Mouse (Mus musculus): Measurements from ENCODE around the gene Dynlt1b.
"Not testable (repeated sequence)": the region's sequence is repeated elsewhere in the genome, so short reads cannot be mapped to it uniquely, and the experiment has no call there.

Dynlt1b gene

DNA sequence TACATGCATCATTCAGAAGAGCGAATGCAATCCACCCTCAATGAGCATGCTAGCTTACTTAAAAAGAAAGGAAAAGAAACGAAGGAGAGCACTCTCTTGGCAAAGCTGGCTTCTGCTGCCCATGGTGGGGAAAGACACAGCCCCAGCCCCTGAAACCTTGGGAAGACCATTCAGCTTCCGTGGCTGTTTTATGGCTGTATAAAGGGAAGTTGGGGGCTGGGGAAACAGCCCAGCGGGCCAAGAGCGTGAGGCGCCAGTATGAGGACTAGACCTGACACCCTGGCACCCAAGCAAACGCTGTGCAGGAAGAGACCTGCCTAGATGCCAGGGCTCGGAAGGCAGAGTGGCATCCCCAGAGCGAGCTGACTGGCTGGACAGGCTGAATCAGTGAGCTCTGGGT lies 35.8 kb downstream of the Dynlt1b start:
- DNase-seq (ENCODE audit: low spot score), result not testable (repeated sequence)

DNA sequence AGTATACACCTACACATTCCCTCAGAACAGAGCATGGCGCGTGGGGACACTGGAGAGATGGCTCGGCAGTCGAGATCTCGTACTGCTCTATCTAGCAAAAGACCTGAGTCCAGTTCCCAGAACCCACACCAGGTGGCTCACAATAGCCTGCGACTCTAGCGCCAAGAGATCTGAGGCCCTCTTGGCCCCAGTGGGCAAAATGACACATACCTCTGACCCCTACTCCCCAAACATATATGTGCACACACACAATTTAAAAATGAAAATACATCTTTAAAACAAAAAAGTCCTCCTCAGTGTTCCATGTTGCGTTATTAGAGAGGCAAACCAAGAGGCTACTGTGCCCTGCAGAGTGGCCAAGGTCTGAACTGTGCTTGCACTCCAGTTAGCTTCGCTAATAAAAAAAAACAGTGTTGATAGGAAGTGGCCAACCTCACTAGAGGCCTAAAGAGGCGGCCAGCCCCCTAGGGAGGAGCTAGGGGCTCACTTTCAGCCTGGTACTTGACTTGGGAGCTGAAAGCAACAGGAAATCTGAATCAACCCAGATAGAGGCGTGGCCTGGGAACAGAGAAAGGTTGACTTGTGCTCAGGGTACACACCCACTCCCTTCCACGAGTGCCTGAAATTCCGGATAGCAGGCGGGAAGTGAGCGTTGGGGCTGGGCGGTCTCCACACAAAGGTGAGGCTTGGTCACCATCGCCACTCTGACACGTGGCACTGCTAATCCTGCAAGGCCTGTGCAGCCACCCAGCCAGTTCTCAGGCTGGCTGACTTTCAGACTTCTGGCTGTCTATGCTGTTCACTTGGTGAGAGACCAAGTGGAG lies 37.9 kb downstream of the Dynlt1b start:
- not testable (repeated sequence) for DNase-seq (ENCODE audit: low spot score)

DNA sequence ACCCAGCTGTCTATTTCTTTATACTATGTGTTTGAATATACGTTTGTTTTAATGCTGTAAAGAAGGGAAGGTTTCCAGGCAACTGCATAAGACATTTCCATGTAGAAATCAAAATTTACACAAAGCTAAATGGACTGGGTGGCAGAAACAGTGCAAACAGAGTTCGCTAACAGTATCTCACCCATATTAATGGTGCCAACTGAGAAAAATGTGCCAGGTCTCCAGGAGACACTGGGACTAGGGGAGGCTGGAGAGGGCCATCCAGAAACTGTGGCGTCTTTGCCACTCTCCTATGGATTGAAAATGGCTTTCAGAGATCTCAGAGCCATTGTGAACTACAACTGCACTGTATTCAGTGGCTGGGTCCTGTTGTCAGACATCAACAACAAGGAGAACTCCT lies 40.1 kb downstream of the Dynlt1b start:
- not testable (repeated sequence) for DNase-seq (ENCODE audit: low spot score)

DNA sequence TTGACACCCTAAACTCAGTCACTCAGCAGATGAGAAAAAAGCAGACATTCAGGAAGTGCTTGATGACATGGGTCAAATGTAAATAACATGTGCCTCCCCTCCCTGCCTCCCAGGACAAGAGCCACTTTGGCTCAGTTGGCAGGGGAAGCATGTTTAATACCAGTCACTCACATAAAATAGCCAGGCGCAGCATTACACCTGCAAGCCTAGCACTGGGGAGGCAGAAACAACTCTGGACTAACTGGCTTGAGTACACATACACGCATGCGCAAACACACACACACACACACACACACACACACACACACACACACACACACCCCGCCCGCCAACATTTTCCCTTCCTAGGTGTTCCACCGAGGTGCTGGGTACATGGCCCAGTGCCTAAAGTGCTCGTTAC lies 40.8 kb downstream of the Dynlt1b start:
- DNase-seq (ENCODE audit: low spot score), result not testable (repeated sequence)

DNA sequence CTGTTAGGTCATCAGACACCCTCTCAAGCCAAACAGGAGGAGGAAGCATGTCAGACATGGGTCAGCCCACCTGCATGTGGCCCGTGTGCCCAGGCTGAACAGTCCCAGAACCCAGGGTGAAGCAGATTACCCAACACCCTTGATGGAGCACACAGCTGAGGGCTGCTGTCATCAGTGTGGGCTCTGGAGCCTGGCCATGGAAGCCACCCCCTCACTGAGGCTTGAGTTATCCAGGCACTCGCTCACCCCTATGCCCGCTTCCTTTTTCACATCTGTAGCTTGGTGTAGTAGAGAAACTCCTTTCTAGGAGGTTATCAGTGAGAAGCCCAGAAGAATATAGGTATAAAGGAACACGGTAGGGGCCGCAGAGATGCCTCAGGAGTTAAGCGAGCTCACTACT lies 45.4 kb downstream of the Dynlt1b start:
- not testable (repeated sequence) for DNase-seq (ENCODE audit: low spot score)

DNA sequence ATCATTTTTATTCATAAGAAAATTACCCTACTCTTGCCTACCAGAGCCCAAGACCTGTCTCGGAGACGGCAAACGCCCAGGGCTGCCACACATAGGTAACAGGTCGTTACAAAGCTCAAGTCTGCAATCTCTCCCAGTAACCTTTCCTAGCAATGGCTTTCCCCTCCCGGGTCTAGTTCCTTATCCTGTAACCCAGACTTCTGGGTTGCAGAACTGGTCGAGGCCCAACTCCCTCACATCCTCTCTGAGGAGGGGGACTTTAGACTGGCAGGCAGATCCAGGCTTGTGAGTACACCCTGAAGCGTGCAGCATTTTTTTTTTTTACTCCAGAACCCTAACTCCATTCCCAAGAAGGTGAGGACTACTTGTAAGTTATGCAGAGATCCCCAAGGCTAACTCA lies 46.0 kb downstream of the Dynlt1b start:
- not testable (repeated sequence) for DNase-seq (ENCODE audit: low spot score)

DNA sequence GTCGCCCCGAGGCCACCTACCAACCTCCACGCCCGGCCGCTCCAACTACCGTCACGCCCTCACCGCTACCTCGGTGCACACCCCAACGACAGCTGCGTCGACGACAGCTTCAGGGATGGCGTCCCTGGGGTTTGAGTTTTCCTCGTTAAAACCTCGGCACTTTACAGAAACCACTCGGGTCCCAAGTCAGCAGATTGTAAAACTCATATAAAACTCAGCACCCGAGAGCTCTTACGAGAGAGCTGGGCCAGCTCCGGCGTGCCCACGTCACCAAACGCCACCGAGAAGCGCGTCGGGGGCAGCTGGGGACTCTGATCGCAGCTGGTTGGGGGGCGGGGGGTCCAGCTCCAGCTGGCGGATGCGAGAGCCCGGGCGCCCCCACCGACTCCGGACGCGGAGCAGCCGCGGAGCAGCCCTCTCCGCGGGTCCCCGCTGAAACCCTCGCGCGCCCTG lies 46.6 kb downstream of the Dynlt1b start:
- not testable (repeated sequence) for DNase-seq (ENCODE audit: low spot score)

DNA sequence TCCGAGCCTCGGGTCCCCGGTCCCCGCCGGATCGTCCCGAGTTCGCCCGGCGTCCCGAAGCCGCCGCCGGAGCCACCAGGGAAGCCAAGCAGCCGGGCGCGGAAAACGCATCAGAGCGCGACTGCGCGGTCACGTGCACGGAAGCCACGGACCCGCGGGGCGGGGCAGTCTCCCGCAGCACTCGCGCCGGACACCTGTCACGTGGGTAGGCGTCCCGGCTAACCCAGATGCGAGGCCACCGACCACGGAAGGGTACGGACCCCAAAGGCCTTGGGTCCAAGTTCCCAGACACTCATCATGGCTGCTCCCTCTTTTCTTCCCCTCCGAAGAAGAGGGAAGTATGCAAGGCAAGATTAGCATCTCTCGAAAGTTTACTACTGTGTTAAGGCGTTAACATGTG lies 47.1 kb downstream of the Dynlt1b start:
- DNase-seq (ENCODE audit: low spot score), result peak; percentile 56

DNA sequence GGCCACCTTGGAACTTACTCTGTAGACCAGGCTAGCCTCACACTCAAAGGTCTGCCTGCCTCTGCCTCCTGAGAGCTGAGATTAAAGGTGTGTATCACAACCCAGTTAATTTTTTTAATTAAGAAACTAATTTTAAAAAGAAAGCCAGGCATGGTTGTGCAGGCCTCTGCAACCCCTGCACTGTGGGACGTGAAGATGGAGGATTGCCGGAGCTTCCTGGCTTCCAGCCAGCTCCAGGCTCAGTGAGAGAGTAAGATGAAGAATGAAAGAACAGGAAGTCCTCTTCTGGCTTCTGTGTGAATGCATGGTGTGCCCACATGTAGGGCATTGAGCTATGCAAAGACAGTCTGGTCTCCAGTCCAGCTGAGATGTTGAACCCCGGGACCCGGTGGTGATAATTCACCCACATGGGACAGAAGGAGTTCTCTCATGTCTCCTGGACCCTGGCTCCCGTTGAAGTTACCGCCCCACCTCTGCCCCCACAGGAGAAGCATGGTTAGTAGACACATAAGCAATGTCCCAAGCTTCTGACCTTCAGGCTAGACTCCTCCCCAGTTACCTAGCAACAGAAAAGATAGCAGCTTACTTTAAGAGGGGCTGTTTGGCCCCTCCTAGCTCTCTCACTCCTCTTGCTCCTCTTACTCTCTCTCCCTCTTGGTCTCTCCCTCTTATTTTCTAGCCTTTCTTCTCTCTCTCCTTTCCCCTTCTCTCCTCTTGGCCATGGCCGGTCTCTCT lies 51.1 kb downstream of the Dynlt1b start:
- DNase-seq (ENCODE audit: low spot score), result not testable (repeated sequence)

DNA sequence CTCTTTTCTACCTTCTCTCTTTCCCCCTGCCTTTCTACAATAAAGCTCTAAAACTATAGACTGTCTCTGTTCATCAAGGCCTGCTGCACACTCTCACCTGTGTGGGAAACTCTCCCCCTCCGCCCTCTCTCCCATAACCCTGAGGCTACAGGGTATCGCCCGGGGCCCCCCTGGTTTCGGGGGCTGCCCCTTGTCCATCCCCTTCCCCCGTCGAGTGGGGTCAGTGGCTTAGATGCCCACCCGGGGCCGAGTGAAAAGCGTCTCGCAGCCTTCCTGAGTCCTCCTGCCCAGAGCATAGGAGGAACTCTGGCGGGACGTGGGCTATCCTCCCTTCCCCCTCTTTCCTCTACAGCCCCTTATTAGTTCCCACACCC lies 51.7 kb downstream of the Dynlt1b start:
- not testable (repeated sequence) for DNase-seq (ENCODE audit: low spot score)

DNA sequence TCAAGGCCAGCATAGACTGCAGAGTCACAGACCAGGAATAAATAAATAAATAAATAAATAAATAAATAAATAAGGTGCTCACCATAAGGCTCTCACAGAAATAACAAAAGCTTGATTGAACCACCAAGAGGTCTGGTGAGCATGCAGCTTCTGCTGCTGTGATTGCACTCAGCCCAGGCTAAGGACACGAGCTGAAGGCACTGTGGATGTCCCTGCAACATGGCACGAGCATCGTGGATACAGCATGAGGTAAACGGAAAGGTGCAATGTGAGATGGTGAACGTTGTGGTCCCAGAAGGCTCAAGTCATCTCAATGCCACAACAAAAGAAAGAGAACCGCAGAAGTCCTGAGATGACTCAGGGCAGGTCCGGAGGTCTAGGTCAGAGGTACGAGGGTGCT lies 52.3 kb downstream of the Dynlt1b start:
- DNase-seq (ENCODE audit: low spot score), result not testable (repeated sequence)
